Comparison of ENCODE assay signal across 9 mouse cellular contexts in genomic region chr16:50752277-50752600, GRCm38 (mm10).
A peak's percentile ranks its signal among the peaks of the same experiment; 100 is the strongest.
DNase-seq lines count a peak whose midpoint lies in the region; ATAC-seq and TF ChIP-seq lines count a peak whose summit lies in the region.
"Had no signal": no experiment of that assay in that cellular context is flagged by ENCODE, and none has a peak within 500 bp of the region (broad histone marks: within the 10 kb centered on the region; RNA-seq: fewer than 3 reads in every experiment).

No protein-coding gene starts in this region.

- TF ChIP-seq POLR2A in lung, adult 2 months (IDR thresholded peaks at IDR 0.05; ENCODE audit: borderline replicate concordance, extremely low read depth, low read depth, low read length), result no peak

- H3K4me1 ChIP-seq in intestine, embryonic 15.5 days (replicated peaks), result peaks cover 8% of the 10 kb centered on the region; the same call in 1 of the 2 replicates
- no peaks in the 10 kb centered on the region for H3K4me1 ChIP-seq in lung, adult 2 months (ENCODE audit: control insufficient read depth, insufficient read depth, low read length)
- peaks cover 3% of the 10 kb centered on the region; the same call in 1 of the 2 replicates for H3K4me1 ChIP-seq in neural tube, embryonic 15.5 days
- peaks cover 8% of the 10 kb centered on the region for H3K4me1 ChIP-seq in hindbrain, embryonic 10.5 days (replicated peaks)

- 56% methylated on average over 10 of the region's 10 CpGs for WGBS in intestine, embryonic 15.5 days
- WGBS in lung, adult 2 months, result 23% methylated on average over 10 of the region's 10 CpGs
- 82% methylated on average over 10 of the region's 10 CpGs for WGBS in neural tube, embryonic 15.5 days
- WGBS in hindbrain, embryonic 10.5 days, result 91% methylated on average over 10 of the region's 10 CpGs

- ATAC-seq in intestine, embryonic 15.5 days, result no peak
- no peak for ATAC-seq in neural tube, embryonic 15.5 days (ENCODE audit: low FRiP score)

- no peaks in the 10 kb centered on the region for H3K79me2 ChIP-seq in C2C12 (ENCODE audit: control insufficient read depth, insufficient read depth)

- H3K27me3 ChIP-seq in C2C12 (ENCODE audit: control insufficient read depth, insufficient read depth, insufficient read length), result no peaks in the 10 kb centered on the region
- H3K27me3 ChIP-seq in intestine, embryonic 15.5 days (replicated peaks), result no peaks in the 10 kb centered on the region
- H3K27me3 ChIP-seq in neural tube, embryonic 15.5 days (replicated peaks), result no peaks in the 10 kb centered on the region
- no peaks in the 10 kb centered on the region for H3K27me3 ChIP-seq in hindbrain, embryonic 10.5 days (ENCODE audit: insufficient read depth, poor library complexity, severe bottlenecking)

- no peak overlapping the region for H3ac ChIP-seq in C2C12 (ENCODE audit: control insufficient read depth, insufficient read length, low read depth)

- H3K27ac ChIP-seq in intestine, embryonic 15.5 days, result 0 out of 2 replicates have a peak overlapping the region, but pooled peaks have one; percentile 44
- H3K27ac ChIP-seq in neural tube, embryonic 15.5 days (replicated peaks), result no peak overlapping the region
- H3K27ac ChIP-seq in hindbrain, embryonic 10.5 days, result no peak overlapping the region
- H3K27ac ChIP-seq: layer of hippocampus, adult 2 months had no signal

- no peak overlapping the region for H3K4me2 ChIP-seq in intestine, embryonic 15.5 days (replicated peaks)
- H3K4me2 ChIP-seq in neural tube, embryonic 15.5 days, result no peak overlapping the region

- peak overlapping the region; percentile 21 for H3K4me3 ChIP-seq in C2C12 (ENCODE audit: insufficient read depth, poor library complexity, severe bottlenecking)
- H3K4me3 ChIP-seq in intestine, embryonic 15.5 days (replicated peaks), result no peak overlapping the region
- peak overlapping the region; percentile 39 for H3K4me3 ChIP-seq in lung, adult 2 months (replicated peaks; ENCODE audit: extremely low read depth, low read depth, low read length)
- no peak overlapping the region for H3K4me3 ChIP-seq in neural tube, embryonic 15.5 days (replicated peaks)
- no peak overlapping the region for H3K4me3 ChIP-seq in hindbrain, embryonic 10.5 days
- H3K4me3 ChIP-seq: layer of hippocampus, adult 2 months had no signal

- H3K9ac ChIP-seq in intestine, embryonic 15.5 days, result no peak overlapping the region
- H3K9ac ChIP-seq in neural tube, embryonic 15.5 days (replicated peaks), result no peak overlapping the region

- no peaks in the 10 kb centered on the region for H3K79me3 ChIP-seq in C2C12 (ENCODE audit: low read depth)

- no peaks in the 10 kb centered on the region for H3K9me3 ChIP-seq in intestine, embryonic 15.5 days
- H3K9me3 ChIP-seq in neural tube, embryonic 15.5 days (replicated peaks), result no peaks in the 10 kb centered on the region
- H3K9me3 ChIP-seq in hindbrain, embryonic 10.5 days, result no peaks in the 10 kb centered on the region

- TF ChIP-seq CTCF in C2C12 (IDR thresholded peaks at IDR 0.05; ENCODE audit: control insufficient read depth, insufficient read depth, insufficient read length), result no peak
- no peak for TF ChIP-seq CTCF in lung, adult 2 months (IDR thresholded peaks at IDR 0.05; ENCODE audit: insufficient read depth, low read length)

- H3K36me3 ChIP-seq in C2C12 (ENCODE audit: control insufficient read depth, insufficient read depth), result no peaks in the 10 kb centered on the region
- no peaks in the 10 kb centered on the region for H3K36me3 ChIP-seq in intestine, embryonic 15.5 days
- no peaks in the 10 kb centered on the region for H3K36me3 ChIP-seq in neural tube, embryonic 15.5 days
- no peaks in the 10 kb centered on the region for H3K36me3 ChIP-seq in hindbrain, embryonic 10.5 days

- peak; percentile 62 to 63 for DNase-seq in adrenal gland, postnatal 36 days
- peak; percentile 16 for DNase-seq in lung, adult 2 months
- DNase-seq in thymus, postnatal 4 days, result no peak
- no peak for DNase-seq in hindbrain, embryonic 10.5 days (ENCODE audit: low spot score)
- no peak for DNase-seq in urinary bladder, postnatal 14 days (ENCODE audit: low spot score)

TF ChIP-seq in C2C12, 6 proteins besides CTCF, POLR2A, EP300 and RAD21:
- TF ChIP-seq MAX (IDR thresholded peaks at IDR 0.05) (no peak), CEBPB (IDR thresholded peaks at IDR 0.05; ENCODE audit: low read depth) (no peak), FOSL1 (IDR thresholded peaks at IDR 0.05; ENCODE audit: insufficient read depth, low read length, poor library complexity, severe bottlenecking) (no peak)

Comparison
In these comparisons a context has a peak if more than half of its experiments do, and no peak if none do; other contexts are left out.
1. H3K4me3 ChIP-seq: peak in C2C12 (single experiment) and lung, adult 2 months (single experiment); none in intestine, embryonic 15.5 days (single experiment), neural tube, embryonic 15.5 days (single experiment) and hindbrain, embryonic 10.5 days (single experiment).
2. DNase-seq: peak in adrenal gland, postnatal 36 days (2 of 2) and lung, adult 2 months (single experiment); none in thymus, postnatal 4 days (single experiment), hindbrain, embryonic 10.5 days (single experiment) and urinary bladder, postnatal 14 days (single experiment).